Mouse (Mus musculus) hindbrain, embryonic 13.5 days (tissue): ENCODE measurements around the gene Large2. TPM values are rescaled to one million over a fixed set of nuclear protein-coding genes. Genes with fewer than 3 reads are reported as not detected.

Experiments used
- ATAC-seq: fragments of 200-750 bp; cut with Nextera tagmentation; 2 replicates; pipeline ENCODE4 v1.8.0; 2017; ENCODE audit warnings: moderate TSS enrichment; ENCODE audit not compliant: low FRiP score
- H3K27ac ChIP-seq: fragments of 300-500 bp; sonication (generic); 2 replicates; pipeline ENCODE4 v1.5.1; 2015; ENCODE audit warnings: inconsistent platforms, mild to moderate bottlenecking, moderate library complexity
- H3K27me3 ChIP-seq: fragments of 300-500 bp; sonication (generic); 2 replicates; pipeline ENCODE4 v1.6.1; 2015; ENCODE audit warnings: mild to moderate bottlenecking, inconsistent platforms
- H3K36me3 ChIP-seq: fragments of 300-500 bp; sonication (generic); 2 replicates; pipeline ENCODE4 v1.6.1; 2015; ENCODE audit warnings: mild to moderate bottlenecking, inconsistent platforms
- H3K4me1 ChIP-seq: fragments of 300-500 bp; sonication (generic); replicated peaks from 2 replicates; pipeline ENCODE4 v1.6.1; 2015; ENCODE audit warnings: inconsistent platforms
- H3K4me2 ChIP-seq: fragments of 300-500 bp; sonication (generic); 2 replicates; pipeline ENCODE4 v1.6.1; 2015; ENCODE audit warnings: inconsistent platforms, mild to moderate bottlenecking, moderate library complexity
- H3K4me3 ChIP-seq: fragments of 300-500 bp; sonication (generic); 2 replicates; pipeline ENCODE4 v1.5.1; 2015; ENCODE audit warnings: mild to moderate bottlenecking, inconsistent platforms
- H3K9ac ChIP-seq: fragments of 300-500 bp; sonication (generic); 2 replicates; pipeline ENCODE4 v1.6.1; 2015; ENCODE audit warnings: mild to moderate bottlenecking, inconsistent platforms
- H3K9me3 ChIP-seq: fragments of 300-500 bp; sonication (generic); 2 replicates; pipeline ENCODE4 v1.6.1; 2016; ENCODE audit warnings: inconsistent platforms
- WGBS: fragments of 180-500 bp; shearing (Covaris S2); methylation state at CpG from one replicate; pipeline ENCODE4 v1.1.7; 2015; 5-methylcytosine and 5-hydroxymethylcytosine counted together
- polyA plus RNA-seq: library from polyadenylated mRNA; unstranded; fragments of >200 nt; fragmentation: Nextera tagmentation; extraction: Ambion mirVana; gene quantifications from 2 replicates; pipeline ENCODE4 v1.2.1, GENCODE M21; 2015

Gene Large2
- polyA plus RNA-seq, 1 experiment from 2014 or later, result 1.6 TPM

DNA sequence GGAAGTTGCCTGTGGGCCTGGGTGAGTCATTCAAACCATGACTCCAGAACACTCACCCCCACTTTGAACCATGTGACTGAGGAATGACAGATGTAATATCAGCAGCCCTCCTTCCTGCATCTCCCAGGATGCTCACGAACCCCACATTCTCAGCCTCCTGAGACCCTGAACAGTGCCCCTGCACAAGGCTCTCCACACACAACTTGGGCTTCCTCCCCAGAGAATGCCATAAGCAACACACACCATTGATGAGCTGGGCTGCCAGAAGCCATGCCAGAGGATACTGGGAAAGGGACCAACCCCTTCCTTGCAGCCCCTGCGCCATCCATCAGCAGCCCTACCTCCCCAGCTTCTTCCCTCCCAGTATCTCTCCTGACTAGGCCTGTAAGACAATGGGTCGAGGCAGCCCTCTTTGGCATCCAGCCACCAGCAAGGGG, 13.4 kb upstream of the Large2 start:
- H3K4me3 ChIP-seq, result peak overlapping the region; percentile 84
- 35% methylated on average over 3 of the region's 3 CpGs for WGBS
- peak overlapping the region; percentile 88 for H3K4me2 ChIP-seq
- H3K9ac ChIP-seq, result peak overlapping the region; percentile 94
- peaks cover 64% of the 10 kb centered on the region for H3K4me1 ChIP-seq
- peaks cover 47% of the 10 kb centered on the region for H3K36me3 ChIP-seq
- no peaks in the 10 kb centered on the region for H3K9me3 ChIP-seq
- H3K27me3 ChIP-seq, result no peaks in the 10 kb centered on the region
- peak overlapping the region; percentile 93 for H3K27ac ChIP-seq
- no peak for ATAC-seq

DNA sequence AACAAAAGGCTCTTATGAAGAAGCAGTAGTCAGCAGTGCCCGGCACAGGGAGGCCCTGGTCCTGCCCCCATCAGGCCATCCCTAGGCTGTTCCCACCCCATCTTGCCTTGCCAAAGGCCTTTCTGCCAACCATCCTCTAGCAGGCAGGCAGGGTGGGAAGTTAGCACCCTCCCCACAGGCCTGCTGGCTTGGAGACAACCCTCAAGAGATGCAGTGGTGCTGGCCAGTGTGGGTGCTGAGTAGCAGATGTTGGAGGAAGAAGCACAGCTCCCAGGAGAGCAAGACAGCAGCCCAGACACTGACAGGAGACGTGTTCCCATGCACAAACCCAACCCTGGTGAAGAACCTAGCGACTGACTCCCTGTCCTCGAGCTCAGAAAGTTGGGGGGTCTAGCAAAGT, 13.0 kb upstream of the Large2 start:
- Histone ChIP-seq H3K27me3 (no peaks in the 10 kb centered on the region), H3K27ac (peak overlapping the region; percentile 93), H3K4me2 (peak overlapping the region; percentile 88), H3K4me3 (peak overlapping the region; percentile 84), H3K9me3 (no peaks in the 10 kb centered on the region), H3K36me3 (peaks cover 51% of the 10 kb centered on the region), H3K9ac (peak overlapping the region; percentile 94), H3K4me1 (peaks cover 60% of the 10 kb centered on the region)
- 67% methylated on average over 4 of the region's 4 CpGs for WGBS
- ATAC-seq, result no peak

DNA sequence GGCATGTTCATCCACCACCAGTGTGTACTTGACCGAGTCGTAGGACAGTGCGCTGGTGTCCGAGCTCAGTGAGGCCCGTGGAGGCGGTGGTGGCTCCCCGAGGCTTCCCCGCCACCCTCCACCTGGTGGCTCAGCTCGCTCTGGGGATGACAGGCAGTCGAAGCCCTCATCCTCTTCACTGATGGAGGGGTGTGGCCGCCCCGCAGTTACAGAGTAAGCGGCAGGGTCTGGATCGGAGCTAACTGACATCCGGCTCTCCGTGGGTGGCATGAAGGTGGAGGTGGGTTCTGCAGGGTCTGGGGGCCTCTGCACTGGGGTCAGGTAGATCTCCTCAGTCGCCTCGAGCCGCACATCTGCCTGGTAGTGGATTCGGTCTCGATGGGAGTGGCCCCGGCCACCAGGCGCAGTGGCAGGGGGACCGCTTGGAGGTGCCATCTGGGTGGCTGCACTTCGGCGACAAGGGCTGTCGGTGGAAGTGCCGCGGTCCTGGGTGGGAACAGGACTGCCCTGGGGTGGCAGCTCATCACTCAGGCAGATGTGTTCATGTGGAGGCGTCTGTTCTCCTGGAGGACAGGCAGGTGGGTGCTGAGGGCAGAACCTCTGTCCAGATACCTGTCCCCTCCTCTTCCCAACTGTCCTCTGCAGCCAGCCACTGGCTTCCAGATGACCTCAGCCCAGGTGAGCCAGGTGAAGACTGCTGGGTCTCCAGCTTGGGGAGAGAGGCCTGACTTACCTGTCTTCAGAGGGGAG, 12.3 kb upstream of the Large2 start:
- H3K9ac ChIP-seq, result peak overlapping the region; percentile 94; the same call in 1 of the 2 replicates

DNA sequence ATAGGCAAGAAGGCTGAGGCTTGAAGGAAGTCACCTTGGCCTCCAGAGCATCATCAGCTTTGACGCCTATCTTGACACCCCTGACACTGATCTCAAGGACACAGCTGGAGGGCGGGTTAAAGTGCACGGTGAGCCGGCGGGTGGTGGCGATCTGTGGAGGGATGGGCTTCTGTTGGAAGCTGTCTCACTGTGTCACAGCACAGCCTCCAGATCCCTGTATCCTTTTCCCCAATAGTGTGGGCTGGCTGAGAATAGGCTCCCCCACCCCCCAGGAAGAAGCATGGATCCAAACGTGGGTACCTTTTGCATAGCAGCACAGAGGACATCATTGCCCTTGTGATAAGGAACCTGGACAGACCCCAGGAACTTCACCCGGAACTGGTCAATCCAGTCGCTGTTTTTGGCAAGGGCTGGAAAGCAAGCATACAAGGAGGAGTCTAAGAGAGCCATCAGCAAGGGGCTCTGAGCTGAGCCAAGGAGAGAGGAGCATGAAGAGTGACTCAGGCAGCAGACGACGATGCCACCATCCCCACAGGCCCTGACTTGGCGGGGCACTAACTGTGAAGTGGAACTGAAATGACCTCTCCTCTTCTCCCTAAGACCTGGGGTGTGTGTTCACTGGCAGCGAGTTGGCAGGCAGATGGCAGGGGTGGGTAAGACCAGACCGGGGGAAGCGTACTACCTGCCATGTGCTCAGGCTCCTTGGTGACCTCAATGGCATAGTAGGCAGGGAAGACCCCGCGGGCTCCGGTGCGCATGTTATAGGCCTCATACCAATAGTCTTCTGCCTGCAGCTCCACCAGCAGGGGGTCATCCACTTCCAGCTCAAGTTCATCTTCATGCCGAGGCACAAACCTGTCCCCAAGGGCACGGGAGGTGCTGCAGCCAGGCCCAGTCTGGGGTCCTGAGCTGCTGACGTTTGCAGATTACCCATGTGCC, 10.7 kb upstream of the Large2 start:
- 85% methylated on average over 22 of the region's 22 CpGs for WGBS
- peaks cover 74% of the 10 kb centered on the region for H3K36me3 ChIP-seq
- H3K27ac ChIP-seq, result peak overlapping the region; percentile 23; the same call in 1 of the 2 replicates
- no peak overlapping the region for H3K9ac ChIP-seq
- no peaks in the 10 kb centered on the region for H3K27me3 ChIP-seq
- ATAC-seq, result no peak
- H3K9me3 ChIP-seq, result no peaks in the 10 kb centered on the region
- no peak overlapping the region for H3K4me3 ChIP-seq
- H3K4me1 ChIP-seq, result peaks cover 42% of the 10 kb centered on the region
- no peak overlapping the region for H3K4me2 ChIP-seq

More for the DNA sequence above, 12.3 kb upstream of the Large2 start:
- H3K36me3 ChIP-seq, result peaks cover 58% of the 10 kb centered on the region
- no peak for ATAC-seq
- H3K4me3 ChIP-seq, result peak overlapping the region; percentile 84
- H3K4me1 ChIP-seq, result peaks cover 53% of the 10 kb centered on the region
- no peak overlapping the region for H3K27ac ChIP-seq
- H3K27me3 ChIP-seq, result no peaks in the 10 kb centered on the region
- WGBS, result 93% methylated on average over 30 of the region's 30 CpGs
- peak overlapping the region; percentile 88 for H3K4me2 ChIP-seq
- no peaks in the 10 kb centered on the region for H3K9me3 ChIP-seq

DNA sequence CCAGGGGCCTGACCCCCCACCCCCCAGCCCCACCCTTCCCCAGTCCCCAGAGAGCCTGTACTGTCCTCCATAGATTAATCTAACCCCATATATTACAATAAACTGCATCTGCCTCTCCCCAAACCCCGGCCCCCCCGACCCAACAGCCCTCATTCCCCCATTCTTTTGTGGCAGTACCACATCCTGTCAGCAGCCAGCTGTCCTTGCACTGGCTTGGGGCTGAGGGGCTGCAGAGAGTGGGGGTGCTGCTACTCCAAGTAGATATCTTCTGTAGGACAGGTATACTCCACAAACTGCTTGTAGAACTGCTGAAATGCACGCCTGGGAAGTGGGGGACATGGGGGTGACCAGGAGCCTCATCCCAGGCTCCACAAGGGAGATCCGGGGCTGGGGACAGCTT, 9.4 kb upstream of the Large2 start:
- H3K27me3 ChIP-seq, result no peaks in the 10 kb centered on the region
- H3K4me1 ChIP-seq, result peaks cover 31% of the 10 kb centered on the region
- no peaks in the 10 kb centered on the region for H3K9me3 ChIP-seq
- H3K9ac ChIP-seq, result no peak overlapping the region
- no peak for ATAC-seq
- WGBS, result 83% methylated on average over 4 of the region's 4 CpGs
- H3K4me3 ChIP-seq, result no peak overlapping the region
- no peak overlapping the region for H3K27ac ChIP-seq
- H3K4me2 ChIP-seq, result no peak overlapping the region
- H3K36me3 ChIP-seq, result peaks cover 87% of the 10 kb centered on the region

DNA sequence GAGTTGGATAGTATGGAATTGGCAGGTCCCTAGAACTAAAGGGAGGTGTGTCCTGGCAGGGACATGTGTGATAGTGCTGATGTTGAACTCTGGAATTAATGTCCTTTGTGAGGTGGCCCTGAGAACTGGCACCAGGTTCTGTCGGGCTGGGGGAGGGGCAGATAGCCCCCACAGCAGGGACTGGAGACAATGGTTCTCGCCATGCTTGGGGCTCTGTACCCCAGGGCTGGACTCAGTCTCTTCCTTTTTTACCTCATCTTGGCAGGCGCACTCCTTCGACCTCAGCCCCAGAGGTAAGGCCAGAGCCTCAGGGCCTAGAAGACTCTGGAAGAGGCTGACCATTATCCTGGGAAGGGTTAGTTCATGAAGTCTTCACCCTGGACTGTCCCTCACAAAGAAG, 8.1 kb upstream of the Large2 start:
- Histone ChIP-seq H3K4me1 (peaks cover 21% of the 10 kb centered on the region), H3K27ac (no peak overlapping the region), H3K4me3 (no peak overlapping the region), H3K9me3 (no peaks in the 10 kb centered on the region), H3K9ac (no peak overlapping the region), H3K4me2 (no peak overlapping the region), H3K27me3 (no peaks in the 10 kb centered on the region), H3K36me3 (peaks cover 100% of the 10 kb centered on the region)
- WGBS, result 84% methylated on average over 4 of the region's 4 CpGs
- ATAC-seq, result no peak

DNA sequence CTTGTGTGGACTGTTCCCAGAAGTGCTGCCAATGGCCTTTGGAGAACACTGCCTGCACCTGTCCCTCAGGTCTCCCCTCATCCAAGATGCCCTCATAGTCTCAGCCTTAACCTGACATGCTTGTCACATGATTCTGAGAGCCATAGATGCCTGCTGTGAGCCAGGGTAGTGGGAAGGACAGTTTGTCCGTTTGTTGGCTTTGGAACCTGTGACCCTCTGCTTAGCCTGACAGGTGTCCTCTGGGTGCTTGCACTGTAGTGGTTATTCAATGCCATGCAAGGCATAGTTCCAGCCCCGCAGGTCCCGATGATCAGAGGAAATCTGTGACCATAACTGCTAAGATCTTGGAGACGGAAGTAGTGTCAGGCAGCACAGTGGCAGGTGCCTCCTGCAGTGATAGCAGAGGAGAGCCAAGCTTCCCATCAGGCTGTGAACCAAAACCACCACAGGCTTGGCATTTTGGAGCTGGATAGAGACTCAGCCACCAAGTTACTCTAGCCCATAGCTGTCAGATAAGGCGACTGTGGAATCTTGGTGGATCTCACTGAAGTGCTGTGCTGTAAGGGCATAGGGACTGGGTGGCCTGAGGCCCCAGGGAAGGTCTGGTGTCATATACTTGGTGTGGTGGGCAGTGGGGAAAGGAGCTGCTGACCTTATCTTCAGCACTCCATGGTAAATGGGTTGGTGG, 7.4 kb upstream of the Large2 start, which contains the start of gene 1700029I15Rik:
Gene 1700029I15Rik (plus strand): TSS at position 638 of the 688 bp plus-strand sequence.
- Histone ChIP-seq H3K27ac (no peak within 1 kb of the TSS), H3K27me3 (no peaks in the 10 kb centered on the region), H3K4me3 (no peak within 1 kb of the TSS), H3K9ac (no peak within 1 kb of the TSS), H3K9me3 (no peaks in the 10 kb centered on the region), H3K36me3 (peaks cover 99% of the 10 kb centered on the region), H3K4me1 (peaks cover 13% of the 10 kb centered on the region), H3K4me2 (no peak within 1 kb of the TSS)
- 87% methylated on average over 5 of the region's 5 CpGs for WGBS
- no peak for ATAC-seq

DNA sequence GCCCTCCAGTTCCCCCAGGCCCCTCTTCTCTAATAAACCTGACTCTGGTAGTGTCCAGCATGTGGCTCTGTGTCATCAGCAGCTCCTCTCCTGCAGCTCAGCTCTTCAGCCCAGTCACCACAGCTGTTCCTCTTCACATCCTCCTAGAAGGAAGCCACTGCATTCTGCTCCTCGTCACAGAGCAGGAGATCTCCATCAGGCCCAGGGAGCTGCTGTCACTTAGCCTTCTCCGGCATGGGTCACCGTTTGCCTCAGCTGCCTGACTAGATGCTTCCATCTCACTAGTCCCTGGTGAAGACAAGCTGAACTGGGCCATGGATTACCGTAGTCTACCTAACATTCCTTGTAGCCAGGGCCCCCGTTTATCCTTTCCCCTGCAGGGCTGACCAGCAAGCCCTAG, 6.5 kb upstream of the Large2 start:
- H3K27ac ChIP-seq, result no peak overlapping the region
- no peak overlapping the region for H3K4me3 ChIP-seq
- H3K27me3 ChIP-seq, result no peaks in the 10 kb centered on the region
- H3K9me3 ChIP-seq, result no peaks in the 10 kb centered on the region
- ATAC-seq, result no peak
- peaks cover 12% of the 10 kb centered on the region for H3K4me1 ChIP-seq
- H3K9ac ChIP-seq, result no peak overlapping the region
- 88% methylated on average over 5 of the region's 5 CpGs for WGBS
- H3K4me2 ChIP-seq, result no peak overlapping the region
- peaks cover 91% of the 10 kb centered on the region for H3K36me3 ChIP-seq

DNA sequence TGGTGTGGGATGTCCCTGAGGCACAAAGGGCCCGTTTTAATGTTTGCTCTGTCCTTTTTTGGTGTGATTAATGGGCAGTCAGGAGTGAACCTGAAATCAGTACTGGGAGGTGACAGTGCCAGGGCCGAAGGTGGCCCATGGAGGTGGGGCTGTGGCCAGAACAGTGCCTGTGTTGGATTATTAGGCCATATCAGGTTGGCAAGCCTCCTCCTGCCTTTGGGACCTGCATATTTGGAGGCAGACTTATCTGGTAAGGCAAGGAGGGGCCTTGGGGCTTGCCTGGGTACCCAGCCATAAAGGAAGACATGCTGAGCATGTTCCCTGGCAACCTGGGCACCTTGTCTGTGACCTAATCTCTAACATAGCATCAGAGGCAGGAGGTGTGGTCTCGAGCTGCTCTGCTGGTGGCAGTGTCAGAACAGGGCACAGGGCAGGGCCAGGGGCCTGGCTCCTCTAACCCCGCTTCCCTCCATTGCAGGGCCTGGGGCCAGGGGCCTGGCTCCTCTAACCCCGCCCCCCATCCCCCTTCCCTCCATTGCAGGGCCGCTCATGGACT, 5.9 kb upstream of the Large2 start:
- no peak overlapping the region for H3K4me3 ChIP-seq
- H3K4me1 ChIP-seq, result peaks cover 16% of the 10 kb centered on the region
- H3K9ac ChIP-seq, result no peak overlapping the region
- no peak for ATAC-seq
- peaks cover 85% of the 10 kb centered on the region for H3K36me3 ChIP-seq
- 79% methylated on average over 6 of the region's 6 CpGs for WGBS
- no peaks in the 10 kb centered on the region for H3K9me3 ChIP-seq
- no peak overlapping the region for H3K4me2 ChIP-seq
- no peak overlapping the region for H3K27ac ChIP-seq
- H3K27me3 ChIP-seq, result no peaks in the 10 kb centered on the region

DNA sequence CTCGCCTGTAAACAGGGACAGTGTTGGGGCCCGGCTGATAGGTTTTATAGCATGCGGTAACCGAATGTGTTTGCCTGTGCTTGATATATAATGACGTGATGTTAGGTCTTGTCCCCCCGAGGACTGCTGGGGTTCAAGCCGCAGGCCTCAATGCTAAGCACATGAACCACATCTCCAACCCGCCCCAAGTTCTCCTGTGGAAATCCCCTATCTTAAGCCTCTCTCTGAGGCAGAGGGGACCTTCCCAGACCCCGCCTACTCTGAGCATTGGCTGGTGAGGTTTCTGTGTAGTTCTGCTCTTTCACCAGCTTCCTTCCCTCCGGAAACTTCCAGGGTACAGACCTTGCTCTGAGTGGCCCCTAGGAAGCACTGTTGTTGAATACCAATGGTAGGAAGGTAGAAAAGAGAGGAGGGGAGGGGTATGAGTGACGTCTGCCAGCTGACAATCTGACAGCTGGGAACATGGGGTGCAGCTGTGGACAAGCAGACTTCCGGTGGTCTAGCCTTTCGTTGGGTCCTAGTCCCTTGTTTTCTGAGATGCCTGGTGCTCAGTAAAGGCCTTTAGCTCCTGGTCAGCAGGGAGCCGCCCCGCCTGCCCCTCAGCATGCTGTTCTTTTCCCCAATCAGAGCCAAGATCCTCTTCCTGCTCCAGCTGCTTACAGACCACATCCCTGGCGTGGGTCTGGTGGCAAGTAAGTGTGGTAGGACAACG, 5.3 kb upstream of the Large2 start:
- Histone ChIP-seq H3K27me3 (no peaks in the 10 kb centered on the region), H3K4me2 (no peak overlapping the region), H3K4me1 (peaks cover 17% of the 10 kb centered on the region), H3K9me3 (no peaks in the 10 kb centered on the region), H3K27ac (no peak overlapping the region), H3K9ac (no peak overlapping the region), H3K4me3 (no peak overlapping the region), H3K36me3 (peaks cover 78% of the 10 kb centered on the region)
- ATAC-seq, result no peak
- WGBS, result 77% methylated on average over 17 of the region's 17 CpGs

DNA sequence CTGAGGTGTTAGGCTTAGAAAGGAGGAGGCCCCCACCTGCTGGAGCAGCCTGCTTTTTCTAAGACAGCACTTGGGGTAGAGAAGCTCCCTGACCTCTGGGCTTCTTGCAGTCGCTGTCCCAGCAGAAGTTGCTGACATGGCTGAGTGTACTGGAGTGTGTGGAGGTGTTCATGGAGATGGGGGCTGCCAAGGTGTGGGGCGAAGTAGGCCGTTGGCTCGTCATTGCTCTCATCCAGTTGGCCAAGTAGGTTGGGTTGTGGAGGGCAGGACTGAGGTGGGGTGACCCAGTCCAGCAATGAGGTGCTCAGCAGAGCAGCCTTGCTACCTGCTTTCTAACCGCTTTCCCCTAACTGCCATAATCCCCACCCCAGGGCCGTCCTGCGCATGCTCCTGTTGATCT, 2.7 kb upstream of the Large2 start:
- Histone ChIP-seq H3K27ac (no peak overlapping the region), H3K9ac (no peak overlapping the region), H3K4me1 (peaks cover 37% of the 10 kb centered on the region), H3K27me3 (peaks cover 2% of the 10 kb centered on the region; the same call in 1 of the 2 replicates), H3K36me3 (peaks cover 52% of the 10 kb centered on the region), H3K4me2 (no peak overlapping the region), H3K9me3 (no peaks in the 10 kb centered on the region), H3K4me3 (no peak overlapping the region)
- no peak for ATAC-seq
- WGBS, result 94% methylated on average over 7 of the region's 7 CpGs
